Comparison of ENCODE assay signal across 9 mouse cellular contexts in genomic region chr8:110604556-110604955, GRCm38 (mm10). TPM values are rescaled to one million over a fixed set of nuclear protein-coding genes. Genes with fewer than 3 reads are reported as not detected.
DNase-seq lines count a peak whose midpoint lies in the region; ATAC-seq and TF ChIP-seq lines count a peak whose summit lies in the region.
"Had no signal": no experiment of that assay in that cellular context is flagged by ENCODE, and none has a peak within 500 bp of the region (broad histone marks: within the 10 kb centered on the region; RNA-seq: fewer than 3 reads in every experiment).

No protein-coding gene starts in this region.

- H3K9ac ChIP-seq in midbrain, embryonic 15.5 days, result no peak overlapping the region
- H3K9ac ChIP-seq in midbrain, postnatal 0 days (replicated peaks; ENCODE audit: low read length, poor library complexity, severe bottlenecking), result no peak overlapping the region
- H3K9ac ChIP-seq: neural tube, embryonic 12.5 days had no signal

- WGBS in midbrain, embryonic 10.5 days, result 0% methylated on average over 1 of the region's 1 CpGs
- WGBS in midbrain, embryonic 15.5 days, result 7% methylated on average over 1 of the region's 1 CpGs
- WGBS in midbrain, postnatal 0 days, result 11% methylated on average over 1 of the region's 1 CpGs

- no peaks in the 10 kb centered on the region for H3K9me3 ChIP-seq in midbrain, embryonic 10.5 days (replicated peaks)
- no peaks in the 10 kb centered on the region for H3K9me3 ChIP-seq in midbrain, embryonic 15.5 days
- H3K9me3 ChIP-seq in midbrain, postnatal 0 days (ENCODE audit: low read length), result no peaks in the 10 kb centered on the region
- H3K9me3 ChIP-seq: neural tube, embryonic 12.5 days had no signal

- peak; percentile 68 for TF ChIP-seq CTCF in gastrocnemius, adult 2 months (IDR thresholded peaks at IDR 0.05)
- TF ChIP-seq CTCF in midbrain, postnatal 0 days (IDR thresholded peaks at IDR 0.05), result peak; percentile 61

- H3K4me3 ChIP-seq in gastrocnemius, adult 2 months, result no peak overlapping the region
- no peak overlapping the region for H3K4me3 ChIP-seq in midbrain, embryonic 10.5 days
- no peak overlapping the region for H3K4me3 ChIP-seq in midbrain, embryonic 15.5 days
- H3K4me3 ChIP-seq in midbrain, postnatal 0 days (ENCODE audit: low read depth, low read length), result no peak overlapping the region
- H3K4me3 ChIP-seq: neural tube, embryonic 12.5 days had no signal

- ATAC-seq in midbrain, embryonic 15.5 days (replicated peaks), result no peak
- peak; percentile 81 for ATAC-seq in granulocyte monocyte progenitor cell, adult 5-6 weeks (replicated peaks; ENCODE audit: poor library complexity, severe bottlenecking)
- ATAC-seq in midbrain, postnatal 0 days (ENCODE audit: low FRiP score), result no peak

- no peak overlapping the region for H3K27ac ChIP-seq in gastrocnemius, adult 2 months
- no peak overlapping the region for H3K27ac ChIP-seq in midbrain, embryonic 10.5 days (replicated peaks)
- no peak overlapping the region for H3K27ac ChIP-seq in midbrain, embryonic 15.5 days
- no peak overlapping the region for H3K27ac ChIP-seq in midbrain, postnatal 0 days (ENCODE audit: low read depth, low read length)
- H3K27ac ChIP-seq: neural tube, embryonic 12.5 days had no signal

- H3K27me3 ChIP-seq in midbrain, embryonic 10.5 days (ENCODE audit: low read depth, poor library complexity, severe bottlenecking), result no peaks in the 10 kb centered on the region
- H3K27me3 ChIP-seq in midbrain, embryonic 15.5 days (replicated peaks), result no peaks in the 10 kb centered on the region
- 0 out of 2 replicates have a peak, but pooled peaks cover 3% of the 10 kb centered on the region for H3K27me3 ChIP-seq in midbrain, postnatal 0 days (ENCODE audit: insufficient read depth, low read length)
- H3K27me3 ChIP-seq: neural tube, embryonic 12.5 days had no signal

- no peak overlapping the region for H3K4me2 ChIP-seq in midbrain, embryonic 15.5 days
- H3K4me2 ChIP-seq in midbrain, postnatal 0 days (ENCODE audit: low read depth, low read length, poor library complexity, severe bottlenecking), result no peak overlapping the region
- H3K4me2 ChIP-seq: neural tube, embryonic 12.5 days had no signal

- H3K4me1 ChIP-seq in midbrain, embryonic 10.5 days, result peaks cover 3% of the 10 kb centered on the region; the same call in 1 of the 2 replicates
- 0 out of 2 replicates have a peak, but pooled peaks cover 3% of the 10 kb centered on the region for H3K4me1 ChIP-seq in midbrain, embryonic 15.5 days
- H3K4me1 ChIP-seq in midbrain, postnatal 0 days (ENCODE audit: insufficient read depth, low read length), result no peaks in the 10 kb centered on the region
- H3K4me1 ChIP-seq: neural tube, embryonic 12.5 days had no signal

- no peak for DNase-seq in gastrocnemius, adult 2 months
- DNase-seq in gastrocnemius, postnatal 25 days, result no peak
- DNase-seq in midbrain, embryonic 10.5 days (ENCODE audit: low spot score), result peak; percentile 34
- peak; percentile 77 for DNase-seq in ZHBTc4 (ENCODE audit: low read depth, low spot score)
- DNase-seq in midbrain, postnatal 0 days (ENCODE audit: low spot score), result peak; percentile 39
- DNase-seq in frontal cortex, postnatal 25 days (ENCODE audit: low spot score in 2 of 2), result no peak

- intact Hi-C loops in gastrocnemius, adult 2 months (cut with DNase I), result no loop called here

- no peaks in the 10 kb centered on the region for H3K36me3 ChIP-seq in midbrain, embryonic 10.5 days
- no peaks in the 10 kb centered on the region for H3K36me3 ChIP-seq in midbrain, embryonic 15.5 days (replicated peaks)
- no peaks in the 10 kb centered on the region for H3K36me3 ChIP-seq in midbrain, postnatal 0 days (ENCODE audit: insufficient read depth, low read length)
- H3K36me3 ChIP-seq: neural tube, embryonic 12.5 days had no signal

RNA-seq across cellular contexts. Expression of gene Vac14, which starts 13.8 kb away (rescaled TPM):
- total RNA-seq in gastrocnemius, adult 2 months (2021), result 10 to 100 TPM; 15.6 to 18.2 TPM
- 10 to 100 TPM; 15.4 to 16.2 TPM for total RNA-seq in gastrocnemius, postnatal 25 days (2021)
- polyA plus RNA-seq in midbrain, embryonic 10.5 days (2016; fragmentation: Nextera tagmentation; extraction: Ambion mirVana), result 27.7 and 28.1 TPM in 2 replicates
- 32.0 and 32.7 TPM in 2 replicates for polyA plus RNA-seq in midbrain, embryonic 15.5 days (2015; fragmentation: Nextera tagmentation; extraction: Ambion mirVana)
- total RNA-seq in granulocyte monocyte progenitor cell, adult 5-6 weeks (2014; fragmentation: Nextera tagmentation), result 50.5 and 58.3 TPM in 2 replicates
- total RNA-seq in granulocyte monocyte progenitor cell, adult 5-6 weeks (2017), result 25.2 and 37.3 TPM in 2 replicates
- total RNA-seq in midbrain, postnatal 0 days (2014; rRNA removed), result 44.9 and 45.9 TPM in 2 replicates
- polyA plus RNA-seq in midbrain, postnatal 0 days (2015; fragmentation: Nextera tagmentation; extraction: Ambion mirVana), result 26.7 and 27.2 TPM in 2 replicates

Comparison
In these comparisons a context has a peak if more than half of its experiments do, and no peak if none do; other contexts are left out.
1. DNase-seq: peak in midbrain, embryonic 10.5 days (single experiment), ZHBTc4 (single experiment) and midbrain, postnatal 0 days (single experiment); none in gastrocnemius, adult 2 months (single experiment), gastrocnemius, postnatal 25 days (single experiment) and frontal cortex, postnatal 25 days (0 of 2).